Mouse (Mus musculus) ovary, postnatal 10 days (tissue): ENCODE measurements around the gene Adcy1.

Experiments
- DNase-seq: peaks from one replicate; pipeline ENCODE4 v3.0.0; 2022; ENCODE audit warnings: low spot score

Adcy1 gene

GRCm38 (mm10) chr11:7136246-7136855 lies 73.1 kb downstream of the Adcy1 start:
- DNase-seq = no peak

DNA sequence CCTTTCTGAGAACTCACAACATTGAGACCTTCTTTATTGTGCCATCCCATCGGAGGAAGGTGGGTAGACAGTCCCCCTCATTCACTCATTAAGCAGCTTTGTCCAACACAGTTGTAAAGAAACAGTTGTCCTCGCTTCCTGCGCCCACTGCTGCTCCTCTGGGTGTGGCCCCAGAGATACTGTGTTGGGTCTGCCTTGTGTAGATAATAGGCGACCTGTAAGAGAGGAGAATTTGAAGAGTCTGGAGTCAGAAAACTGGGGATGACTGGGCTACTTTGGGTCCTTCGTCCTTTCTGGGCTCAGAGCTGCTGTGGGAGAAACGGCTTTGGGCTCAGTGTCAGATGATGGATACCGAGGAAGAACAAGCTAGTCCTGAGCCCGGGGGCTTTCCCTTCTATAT lies 75.1 kb downstream of the Adcy1 start:
- no peak for DNase-seq

DNA sequence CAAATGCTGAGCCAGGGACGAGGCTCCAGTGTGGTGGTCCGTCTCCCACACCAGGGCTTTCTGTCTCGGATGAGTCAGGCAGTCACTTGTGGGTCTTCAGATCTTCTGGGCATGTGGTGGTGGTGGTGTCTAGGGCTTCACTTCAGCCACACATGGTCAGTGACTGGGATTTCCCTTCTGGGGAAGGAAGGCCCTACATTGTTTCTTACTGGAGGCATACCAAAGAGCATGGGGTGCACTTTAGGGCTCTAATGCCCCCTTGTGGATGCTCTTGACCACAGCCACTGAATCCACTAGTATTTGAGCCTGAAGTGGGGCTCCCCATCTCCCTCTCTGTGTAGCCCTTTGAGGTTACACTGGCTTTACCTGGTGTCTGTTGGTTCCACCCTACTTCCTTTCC lies 77.2 kb downstream of the Adcy1 start:
- DNase-seq = no peak

DNA sequence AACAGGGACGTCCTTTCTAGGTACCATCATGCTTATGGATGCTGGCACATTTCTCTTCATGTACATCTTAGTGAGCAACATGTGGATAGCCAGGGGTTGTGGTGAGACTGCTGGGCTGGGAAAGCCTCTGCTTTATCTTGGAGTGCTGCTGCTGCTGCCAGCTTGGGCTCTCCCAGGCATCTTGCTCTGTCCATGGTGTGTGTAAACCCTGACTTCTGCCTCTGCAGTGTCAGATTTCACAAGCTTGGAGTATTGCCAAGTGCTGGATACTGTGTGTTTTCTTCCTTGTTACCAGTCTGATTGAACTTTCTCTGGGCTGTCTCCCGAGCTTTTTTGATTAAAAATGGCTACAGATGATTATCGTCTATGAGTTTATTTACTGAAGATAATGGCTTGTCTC lies 79.4 kb downstream of the Adcy1 start:
- DNase-seq = no peak

- no peak for DNase-seq
These were observed 81.1 kb downstream of the Adcy1 start for GRCm38 (mm10) chr11:7144369-7144768.

DNA sequence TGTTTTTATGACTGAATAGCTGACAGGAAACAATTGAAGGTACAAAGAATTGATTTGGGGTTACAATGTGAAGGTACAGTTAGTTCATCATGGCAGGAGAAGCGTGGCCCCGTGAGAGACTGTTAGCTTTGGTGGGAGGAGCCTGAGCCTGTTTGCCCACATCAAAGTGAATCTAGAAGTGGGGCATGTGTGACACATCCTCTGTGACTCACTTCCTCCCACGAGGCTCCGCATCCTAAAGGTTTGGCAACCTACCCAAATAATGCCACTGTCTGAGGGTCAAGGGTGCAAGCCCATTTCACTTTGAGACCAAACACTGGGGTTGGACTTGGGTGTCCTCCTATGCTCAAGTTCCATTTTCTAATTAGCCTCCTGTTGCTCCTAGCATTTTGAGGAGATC lies 81.9 kb downstream of the Adcy1 start:
- no peak for DNase-seq

DNA sequence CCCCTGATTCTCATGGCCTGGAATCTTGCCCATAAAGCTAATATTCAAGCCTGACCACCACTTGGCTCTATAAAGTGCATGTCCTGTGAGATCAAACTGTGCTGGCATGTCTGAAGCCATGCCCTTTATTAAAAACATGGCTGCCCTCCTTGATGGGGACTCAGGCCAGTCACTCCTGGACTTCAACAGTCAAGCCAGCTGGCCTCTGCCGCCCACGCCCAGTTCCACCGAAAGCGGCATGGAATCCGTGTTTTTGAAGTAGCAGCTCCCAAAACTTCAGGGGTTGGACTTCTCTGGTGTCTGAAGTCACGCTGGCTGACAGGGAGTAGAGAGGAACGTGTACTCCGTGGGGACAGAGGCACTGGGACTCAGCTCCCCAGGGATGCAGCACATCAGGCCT lies 84.2 kb downstream of the Adcy1 start:
- no peak for DNase-seq

GRCm38 (mm10) chr11:7147945-7148344 lies 84.7 kb downstream of the Adcy1 start:
- no peak for DNase-seq

- no peak for DNase-seq
These were observed 86.2 kb downstream of the Adcy1 start for GRCm38 (mm10) chr11:7149471-7149870.

DNA sequence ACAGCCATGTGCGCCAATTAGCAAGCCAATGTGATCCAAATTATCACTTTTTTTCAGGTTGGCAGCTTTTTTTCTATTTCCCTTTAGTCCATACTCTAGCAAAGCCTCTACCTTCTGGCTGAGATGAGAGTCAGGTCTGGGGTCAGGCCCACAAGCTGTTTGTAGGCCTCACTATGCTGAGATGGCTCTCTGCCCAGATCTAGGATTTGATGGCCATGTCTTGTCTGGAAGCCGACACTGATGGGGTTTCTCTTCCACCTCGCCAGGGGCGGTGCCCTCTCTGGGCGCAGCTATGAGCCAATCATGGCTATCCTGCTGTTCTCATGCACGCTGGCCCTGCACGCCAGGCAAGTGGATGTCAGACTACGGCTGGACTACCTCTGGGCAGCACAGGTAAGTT lies 87.2 kb downstream of the Adcy1 start:
- no peak for DNase-seq

DNA sequence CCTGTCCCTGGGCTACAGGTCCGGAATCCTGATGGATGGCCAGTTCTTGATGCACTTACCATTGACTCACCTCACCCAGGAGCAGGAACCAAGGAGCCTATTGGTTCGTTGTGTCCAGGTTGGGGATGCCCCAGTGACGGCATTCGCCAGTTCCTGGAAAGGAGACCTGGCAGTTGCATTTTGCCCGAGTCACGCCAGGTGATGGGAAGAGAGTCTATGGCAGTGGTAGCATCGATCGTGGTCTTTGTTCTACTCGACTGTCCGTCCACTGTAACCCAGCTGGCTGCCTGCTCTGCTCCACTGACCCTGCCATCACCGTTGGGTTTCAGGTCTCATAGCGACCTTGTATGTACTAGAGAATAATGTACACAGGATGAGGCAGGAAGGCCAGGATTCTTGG lies 89.1 kb downstream of the Adcy1 start:
- DNase-seq = no peak

- no peak for DNase-seq
These were observed 89.8 kb downstream of the Adcy1 start for GRCm38 (mm10) chr11:7153081-7153480.

DNA sequence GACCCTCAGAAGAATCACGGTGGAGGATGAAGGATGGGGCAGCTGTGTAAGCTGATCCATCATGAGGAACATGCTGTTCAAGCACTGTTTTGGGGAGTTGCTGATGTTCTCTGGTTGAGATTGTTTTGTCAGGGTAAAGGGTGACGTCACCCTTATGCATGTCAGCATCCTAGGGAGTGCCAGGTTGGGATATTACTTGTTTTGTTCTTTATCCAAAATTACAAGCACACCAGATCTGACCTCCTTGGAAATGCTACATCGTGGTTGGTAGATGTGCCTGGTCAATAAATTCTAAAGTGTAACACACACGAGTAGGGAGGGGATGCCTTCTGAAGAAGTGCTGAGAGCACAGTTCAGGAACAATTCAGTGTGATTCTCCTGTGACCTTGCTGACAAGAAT lies 93.1 kb downstream of the Adcy1 start:
- no peak for DNase-seq

DNA sequence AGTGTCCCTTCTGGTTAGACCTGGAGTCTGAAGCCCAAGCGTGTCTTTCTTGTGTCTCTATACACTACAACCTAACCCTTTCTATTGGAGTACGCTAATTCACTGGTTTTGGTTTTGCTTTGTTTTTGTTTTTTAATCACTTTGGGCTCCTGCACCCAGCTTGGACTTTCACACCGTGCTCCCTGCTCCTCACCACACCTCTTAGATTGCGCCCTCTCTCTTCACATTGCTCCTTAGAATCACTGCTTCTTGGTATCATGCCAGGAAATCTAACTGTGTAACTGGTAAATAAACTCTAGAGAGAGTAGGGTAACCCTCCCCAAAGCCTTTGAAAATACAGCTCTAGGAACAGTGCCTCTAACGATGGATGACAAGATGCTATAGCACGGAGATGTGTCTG lies 94.9 kb downstream of the Adcy1 start:
- DNase-seq = no peak

DNA sequence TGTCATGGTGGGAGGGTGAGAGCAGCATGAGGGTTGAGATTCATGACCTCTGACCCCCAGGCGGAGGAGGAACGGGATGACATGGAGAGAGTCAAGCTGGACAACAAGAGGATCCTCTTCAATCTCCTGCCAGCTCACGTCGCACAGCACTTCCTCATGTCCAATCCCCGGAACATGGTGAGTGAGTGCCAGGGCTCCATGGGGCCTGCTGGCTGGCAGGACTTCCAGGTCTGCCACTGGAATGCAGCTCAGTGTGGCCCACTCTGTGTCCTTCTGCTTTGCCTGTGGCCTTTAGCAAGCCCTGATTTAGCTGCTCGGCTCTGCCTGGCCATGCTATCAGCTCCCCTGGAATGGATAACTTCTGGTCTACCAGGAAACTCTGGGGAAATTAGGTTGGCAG lies 96.9 kb downstream of the Adcy1 start:
- no peak for DNase-seq

DNA sequence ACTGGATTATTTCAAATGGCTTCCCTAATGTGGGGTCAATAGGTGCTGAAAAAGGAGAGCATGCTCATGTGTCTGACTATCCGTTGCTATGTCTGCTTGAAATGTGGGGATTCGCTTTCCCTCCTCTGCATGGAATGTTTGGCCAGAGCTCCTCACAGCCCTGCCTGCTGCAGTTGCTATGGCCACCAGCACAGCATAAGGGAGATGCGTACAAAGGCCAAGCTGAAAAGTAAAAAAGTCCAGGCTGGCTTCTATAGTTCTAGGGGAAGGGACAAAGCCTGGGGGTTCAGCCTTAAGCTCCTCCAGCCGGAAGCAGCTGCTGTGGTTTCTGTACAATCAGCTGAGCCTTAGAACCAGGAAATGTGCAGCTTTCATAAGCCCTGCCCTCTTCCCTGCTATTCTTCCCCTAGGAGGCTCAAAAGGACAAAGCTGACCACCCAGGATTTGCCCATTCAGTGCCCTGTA lies 97.4 kb downstream of the Adcy1 start:
- DNase-seq = no peak

DNA sequence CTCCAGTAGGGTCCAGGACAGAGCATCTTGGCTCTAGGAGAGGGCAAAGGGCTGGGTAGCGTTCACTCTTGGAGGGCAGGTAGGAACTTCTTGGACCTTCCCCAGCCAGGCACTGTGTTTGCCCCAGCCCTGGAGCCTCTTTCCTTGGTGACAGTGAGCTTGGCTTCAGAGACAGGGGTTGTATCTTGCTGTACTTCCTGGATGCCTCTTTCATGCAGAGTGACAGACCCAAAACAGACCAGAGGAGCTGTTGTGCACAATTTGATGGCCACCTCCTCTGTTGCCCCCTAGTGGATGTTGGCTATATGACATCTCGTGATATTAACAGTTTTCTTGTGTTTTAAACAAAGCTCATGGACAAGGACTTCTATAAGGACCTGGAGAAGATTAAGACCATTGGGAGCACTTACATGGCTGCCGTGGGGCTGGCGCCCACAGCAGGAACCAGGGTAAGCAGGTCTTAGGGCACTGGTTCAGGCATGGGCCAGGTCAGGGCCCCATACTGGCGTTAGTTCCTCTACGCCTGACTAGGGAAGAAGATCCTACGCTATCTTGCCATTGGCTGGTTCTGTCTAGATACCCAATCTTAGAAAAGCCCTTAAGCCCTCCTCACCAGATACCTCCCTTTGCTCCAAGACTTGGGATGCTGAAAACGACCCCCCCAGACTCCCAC lies 98.3 kb downstream of the Adcy1 start:
- no peak for DNase-seq

DNA sequence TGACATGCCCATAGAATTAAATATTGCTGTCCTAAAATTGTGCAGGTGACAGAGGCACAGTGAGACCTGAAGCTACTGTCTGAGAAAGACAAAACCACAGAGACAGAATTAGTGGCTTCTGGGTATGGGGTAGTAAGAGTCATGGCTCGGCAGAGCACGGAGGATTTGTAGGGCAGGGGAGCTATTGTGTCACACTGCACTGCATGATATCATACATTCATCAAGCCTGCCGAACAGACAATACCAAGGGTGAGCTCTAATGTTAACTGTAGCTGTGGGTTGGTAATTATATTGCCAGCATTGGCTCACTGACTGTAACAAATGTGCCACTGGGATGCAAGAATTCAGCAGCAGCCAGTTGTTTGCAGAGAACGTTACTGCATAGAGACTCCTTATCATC lies 101.1 kb downstream of the Adcy1 start:
- DNase-seq = no peak

DNA sequence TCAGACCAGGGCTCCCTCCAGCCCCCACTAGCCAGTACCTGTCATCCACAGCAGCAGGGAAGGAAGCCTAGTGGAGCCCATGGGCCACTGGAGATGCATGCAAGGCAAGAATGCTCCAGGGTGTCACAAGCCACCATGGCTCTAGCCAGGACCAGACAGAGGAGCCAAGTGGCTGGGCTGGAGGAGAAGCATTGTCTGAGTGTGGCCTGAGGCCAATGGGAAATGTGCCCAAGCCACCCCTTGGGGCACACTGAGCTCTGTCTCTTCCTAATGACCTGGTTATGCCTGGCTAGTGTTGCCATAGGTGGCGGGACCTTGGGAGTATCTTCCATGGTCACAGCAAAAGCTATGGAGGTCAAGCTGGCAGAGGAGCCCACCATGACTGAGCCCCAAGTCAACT lies 106.4 kb downstream of the Adcy1 start:
- DNase-seq = no peak

DNA sequence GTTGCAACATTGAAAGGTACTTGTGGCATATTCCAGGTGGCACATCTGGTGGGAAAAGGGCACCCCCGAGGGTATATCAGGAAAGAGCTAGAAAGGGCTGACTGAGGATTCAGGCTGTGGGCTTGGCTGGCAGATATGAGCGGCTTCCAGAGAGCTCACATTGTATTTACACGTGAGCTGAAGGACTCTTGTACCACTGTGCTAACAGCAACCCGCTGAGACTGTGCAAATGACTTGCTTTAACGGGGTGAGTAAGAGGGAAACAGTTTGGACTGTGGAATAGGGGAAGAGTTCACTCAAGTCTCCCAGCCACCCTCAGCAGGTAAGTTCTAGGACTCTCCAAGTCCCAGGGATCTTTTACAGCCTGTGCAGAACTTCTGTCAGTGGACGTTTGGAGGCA lies 110.4 kb downstream of the Adcy1 start:
- DNase-seq = no peak

- DNase-seq = no peak
These were observed 115.4 kb downstream of the Adcy1 start for GRCm38 (mm10) chr11:7178724-7179123.

GRCm38 (mm10) chr11:7179276-7179675 lies 116.0 kb downstream of the Adcy1 start:
- DNase-seq = no peak

DNA sequence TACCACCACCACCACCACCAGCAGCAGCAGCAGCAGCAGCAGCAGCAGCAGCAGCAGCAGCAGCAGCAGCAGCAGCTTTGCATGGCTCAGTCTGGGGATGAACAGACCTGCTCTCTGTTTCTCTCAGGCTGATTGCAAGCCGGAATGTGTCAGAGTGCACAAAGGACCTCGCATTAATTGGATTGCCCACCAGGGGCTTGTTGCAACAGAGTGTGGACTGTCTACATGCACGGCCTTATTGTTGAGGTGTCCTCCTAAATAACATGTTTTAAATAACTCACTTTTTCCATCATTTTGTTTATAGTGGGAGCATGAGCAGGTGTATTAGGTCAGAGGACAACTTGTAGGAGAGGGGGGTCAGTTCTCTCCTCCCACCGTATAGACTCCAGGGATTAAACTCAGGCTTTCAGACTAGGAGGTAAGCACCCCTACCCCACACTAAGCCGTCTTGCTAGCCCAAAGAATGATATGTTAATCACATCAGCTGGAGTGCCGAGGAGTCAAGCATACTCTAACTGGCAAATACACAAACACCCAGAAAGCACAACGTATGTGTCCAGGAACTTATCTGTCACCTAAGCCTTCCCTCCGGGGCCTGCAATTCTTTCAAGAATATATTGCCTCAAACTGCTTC lies 119.2 kb downstream of the Adcy1 start:
- DNase-seq = no peak

GRCm38 (mm10) chr11:7184420-7184819 lies 121.1 kb downstream of the Adcy1 start:
- no peak for DNase-seq
